Mouse (Mus musculus) C2C12 (cell line): ENCODE measurements around the gene Adprhl1.

ENCODE experiments used
- CTCF ChIP-seq: IDR thresholded peaks from one replicate; pipeline ENCODE4 v1.5.1; 2011; ENCODE audit not compliant: control insufficient read depth, insufficient read depth, insufficient read length
- FOSL1 ChIP-seq: IDR thresholded peaks from one replicate; pipeline ENCODE4 v1.8.0; 2011; ENCODE audit warnings: mild to moderate bottlenecking, low read length; ENCODE audit not compliant: poor library complexity, insufficient read depth, severe bottlenecking
- MAX ChIP-seq: IDR thresholded peaks from one replicate; pipeline ENCODE4 v1.6.1; 2011; ENCODE audit warnings: mild to moderate bottlenecking, control low read depth
- MYOD1 ChIP-seq: IDR thresholded peaks from one replicate; pipeline ENCODE4 v1.6.1; 2011; ENCODE audit warnings: low read depth; ENCODE audit not compliant: control insufficient read depth, insufficient read length
- MYOG ChIP-seq: IDR thresholded peaks from one replicate; pipeline ENCODE4 v1.6.1; 2011; ENCODE audit not compliant: control insufficient read depth, insufficient read length; ENCODE audit errors: extremely low read depth
- USF1 ChIP-seq: IDR thresholded peaks from one replicate; pipeline ENCODE4 v1.6.1; 2011; ENCODE audit warnings: low read depth, mild to moderate bottlenecking, control low read depth, moderate library complexity

DNA sequence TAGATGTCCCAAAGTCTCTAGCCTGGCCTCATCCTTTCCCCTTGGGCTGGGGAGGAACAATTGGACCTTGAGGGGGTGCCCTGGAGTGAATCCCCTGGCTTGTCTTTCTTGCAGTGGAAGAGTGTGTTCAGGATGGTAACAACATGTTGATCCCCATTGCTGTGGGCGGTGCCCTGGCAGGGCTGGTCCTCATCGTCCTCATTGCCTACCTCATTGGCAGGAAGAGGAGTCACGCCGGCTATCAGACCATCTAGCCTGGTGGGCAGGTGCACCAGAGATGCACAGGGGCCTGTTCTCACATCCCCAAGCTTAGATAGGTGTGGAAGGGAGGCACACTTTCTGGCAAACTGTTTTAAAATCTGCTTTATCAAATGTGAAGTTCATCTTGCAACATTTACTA lies 79.7 kb downstream of the Adprhl1 start:
- TF ChIP-seq CTCF, result no peak
- TF ChIP-seq USF1, result no peak
- TF ChIP-seq MYOD1, result no peak
- TF ChIP-seq FOSL1, result no peak
- TF ChIP-seq MAX, result no peak
- TF ChIP-seq MYOG, result no peak
